Mouse (Mus musculus): Measurements from ENCODE around the gene Slc35f4.

DNA sequence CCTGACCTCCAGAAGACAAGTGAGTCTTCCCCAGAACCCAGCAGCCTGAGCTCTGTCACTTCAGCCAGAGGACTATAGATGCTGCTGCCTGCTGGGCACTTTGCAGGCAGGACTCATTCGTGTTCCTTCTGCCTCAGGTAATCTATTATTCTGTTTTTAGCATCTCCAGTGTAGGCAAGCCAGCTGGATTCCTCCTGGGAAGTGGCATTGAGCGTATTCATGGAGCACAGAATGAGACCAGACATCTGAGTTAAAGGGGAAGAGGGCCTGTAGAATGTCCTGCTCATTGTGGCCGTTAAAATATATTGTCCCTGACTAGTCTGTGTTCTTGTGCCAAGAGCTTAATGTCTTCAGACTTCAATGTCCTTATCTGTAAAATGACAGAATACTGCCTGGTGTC, 72.1 kb downstream of the Slc35f4 start:
- TF ChIP-seq TAL1 (IDR thresholded peaks at IDR 0.05; ENCODE audit: low read length) (no peak), GATA1 (IDR thresholded peaks at IDR 0.05; ENCODE audit: low read length) (no peak)
